Mouse (Mus musculus): ENCODE measurements around the gene Pde7b.
"Not testable (repeated sequence)": the region's sequence is repeated elsewhere in the genome, so short reads cannot be mapped to it uniquely, and the experiment has no call there.

Pde7b gene

GRCm38 (mm10) chr10:20548833-20549710, 175.8 kb downstream of the Pde7b start:
- peak; percentile 38 for DNase-seq (ENCODE audit: inconsistent ontology term)

DNA sequence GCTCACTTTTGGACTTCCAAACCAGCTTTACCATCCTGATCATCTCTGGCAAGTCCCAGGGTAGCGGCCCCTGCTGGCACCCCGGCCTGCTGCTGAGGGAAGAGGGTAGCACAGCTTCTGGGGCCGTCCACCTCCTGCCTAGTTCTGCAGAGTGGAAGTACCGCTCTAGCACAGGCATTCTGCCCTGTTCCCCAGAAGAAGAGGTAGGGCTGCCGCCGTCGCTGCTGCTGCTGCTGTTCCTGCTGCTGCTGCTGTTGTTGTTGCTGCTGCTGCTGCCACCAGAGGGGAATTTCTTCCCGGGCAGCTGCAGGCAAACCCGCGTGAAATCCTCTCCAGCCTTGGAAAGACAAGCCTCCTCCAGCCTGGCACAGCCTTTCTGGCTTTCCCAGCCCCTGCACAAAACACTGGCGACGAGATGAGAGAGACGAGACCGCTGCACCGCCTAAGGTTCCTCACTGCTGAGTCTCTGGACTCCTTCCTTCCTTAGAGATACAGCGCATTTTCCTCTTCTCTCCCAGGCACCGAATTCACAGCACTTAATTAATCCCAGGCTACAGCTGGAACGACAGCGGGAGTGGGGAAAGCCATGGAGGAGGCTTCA, 176.8 kb downstream of the Pde7b start:
- DNase-seq (ENCODE audit: inconsistent ontology term), result peak; percentile 53

DNA sequence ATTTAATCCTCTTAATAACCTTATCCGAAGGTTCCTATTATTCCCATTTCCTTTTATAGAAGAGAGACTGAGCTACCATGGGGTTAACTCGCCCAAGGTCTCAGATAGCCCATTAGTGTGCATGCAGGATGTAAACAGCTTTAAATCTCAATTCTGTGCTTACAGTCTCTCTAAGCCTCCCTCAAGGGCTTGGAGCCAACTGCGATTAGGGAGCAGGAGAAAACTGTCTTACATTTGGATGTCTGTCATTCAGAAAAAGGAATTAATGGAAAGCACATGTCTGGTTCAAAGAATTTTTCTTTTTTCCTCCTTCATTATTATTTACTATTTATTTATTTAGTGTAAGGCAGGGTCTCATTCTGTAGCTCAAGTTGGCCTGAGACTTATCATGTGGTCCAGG, 181.8 kb downstream of the Pde7b start:
- no peak for DNase-seq (ENCODE audit: inconsistent ontology term)

GRCm38 (mm10) chr10:20533811-20534210, 191.1 kb downstream of the Pde7b start:
- DNase-seq (ENCODE audit: inconsistent ontology term), result no peak

DNA sequence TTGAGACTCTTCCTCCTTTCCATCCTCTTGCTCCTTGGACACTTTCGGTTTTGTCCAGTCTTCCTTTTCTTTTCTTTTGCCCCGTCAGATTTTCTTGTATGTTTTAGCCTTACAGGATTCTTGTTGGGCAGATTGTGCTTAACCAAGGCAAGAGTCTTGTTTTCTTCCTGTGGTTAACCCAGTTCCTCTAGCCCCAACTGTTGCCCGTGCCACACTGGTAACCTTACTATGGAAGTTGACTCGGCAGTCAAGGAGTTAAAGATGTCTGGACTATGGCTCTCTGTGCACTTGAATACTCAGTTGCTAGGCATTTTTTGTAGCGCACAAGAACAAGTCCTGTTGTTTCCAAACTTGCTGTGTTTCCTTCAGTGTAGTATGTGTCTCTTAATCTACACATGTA, 193.0 kb downstream of the Pde7b start:
- DNase-seq (ENCODE audit: inconsistent ontology term), result no peak

GRCm38 (mm10) chr10:20528544-20529411, 196.1 kb downstream of the Pde7b start:
- DNase-seq (ENCODE audit: inconsistent ontology term), result no peak

GRCm38 (mm10) chr10:20527737-20528136, 197.1 kb downstream of the Pde7b start:
- DNase-seq (ENCODE audit: inconsistent ontology term), result no peak

DNA sequence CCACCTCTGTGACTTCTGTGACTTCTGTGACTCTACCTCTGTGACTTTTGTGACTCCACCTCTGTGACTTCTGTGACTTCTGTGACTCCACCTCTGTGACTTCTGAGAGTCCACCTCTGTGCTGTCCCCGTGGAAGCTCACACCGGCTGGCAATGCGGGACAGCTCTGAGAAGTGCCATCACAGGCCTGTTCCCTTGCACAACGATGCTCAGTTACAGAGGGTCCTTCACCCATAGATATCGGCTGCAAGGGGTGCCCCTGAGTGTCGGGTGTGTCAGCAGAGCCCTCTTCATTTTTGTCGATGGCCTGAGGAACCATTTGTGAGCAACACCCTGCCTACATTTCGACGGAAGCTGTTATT, 206.4 kb downstream of the Pde7b start:
- no peak for DNase-seq (ENCODE audit: inconsistent ontology term)

DNA sequence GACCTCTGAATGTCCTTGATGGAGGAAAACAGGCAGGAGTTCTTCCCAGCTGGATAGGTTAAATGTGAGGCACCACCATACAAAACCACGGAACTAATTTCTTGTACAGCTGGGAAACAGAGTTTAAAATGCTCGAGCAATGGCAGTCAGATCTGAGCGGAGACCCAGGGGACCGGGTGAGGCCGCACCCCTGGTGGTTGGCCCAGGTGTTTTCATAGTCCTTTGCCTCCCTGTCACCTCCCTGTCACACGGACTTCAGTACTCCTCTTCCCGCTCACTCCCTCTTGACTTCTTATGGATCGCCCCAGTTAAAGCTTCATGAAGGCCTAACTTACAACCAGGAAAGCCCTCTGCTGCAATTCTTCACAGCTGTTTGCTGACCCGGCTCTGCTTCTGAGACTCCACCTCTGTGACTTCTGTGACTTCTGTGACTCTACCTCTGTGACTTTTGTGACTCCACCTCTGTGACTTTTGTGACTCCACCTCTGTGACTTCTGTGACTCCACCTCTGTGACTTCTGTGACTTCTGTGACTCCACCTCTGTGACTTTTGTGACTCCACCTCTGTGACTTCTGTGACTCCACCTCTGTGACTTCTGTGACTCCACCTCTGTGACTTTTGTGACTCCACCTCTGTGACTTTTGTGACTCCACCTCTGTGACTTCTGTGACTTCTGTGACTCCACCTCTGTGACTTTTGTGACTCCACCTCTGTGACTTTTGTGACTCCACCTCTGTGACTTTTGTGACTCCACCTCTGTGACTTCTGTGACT, 206.9 kb downstream of the Pde7b start:
- DNase-seq (ENCODE audit: inconsistent ontology term), result not testable (repeated sequence)

GRCm38 (mm10) chr10:20513891-20514290, 211.0 kb downstream of the Pde7b start:
- no peak for DNase-seq (ENCODE audit: inconsistent ontology term)

DNA sequence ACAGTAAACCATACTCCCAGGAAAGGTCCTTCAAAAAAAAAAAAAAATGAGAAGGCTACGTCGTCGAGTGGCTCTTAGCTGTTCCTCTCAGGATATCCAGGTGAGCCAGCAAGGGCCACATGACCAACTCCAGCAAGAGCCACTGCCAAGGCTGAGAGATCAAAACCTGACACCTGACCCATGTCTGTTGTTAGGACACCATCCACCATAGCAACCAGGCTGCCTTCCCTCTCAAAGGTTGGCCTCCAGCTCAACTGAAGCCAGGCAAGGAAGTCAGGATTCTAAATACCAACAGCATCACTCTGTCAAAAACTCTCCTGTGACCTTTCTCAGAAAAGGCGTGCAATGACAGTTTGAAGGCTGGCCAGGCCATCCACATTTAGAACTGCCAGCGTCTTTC, 211.4 kb downstream of the Pde7b start:
- no peak for DNase-seq (ENCODE audit: inconsistent ontology term)

DNA sequence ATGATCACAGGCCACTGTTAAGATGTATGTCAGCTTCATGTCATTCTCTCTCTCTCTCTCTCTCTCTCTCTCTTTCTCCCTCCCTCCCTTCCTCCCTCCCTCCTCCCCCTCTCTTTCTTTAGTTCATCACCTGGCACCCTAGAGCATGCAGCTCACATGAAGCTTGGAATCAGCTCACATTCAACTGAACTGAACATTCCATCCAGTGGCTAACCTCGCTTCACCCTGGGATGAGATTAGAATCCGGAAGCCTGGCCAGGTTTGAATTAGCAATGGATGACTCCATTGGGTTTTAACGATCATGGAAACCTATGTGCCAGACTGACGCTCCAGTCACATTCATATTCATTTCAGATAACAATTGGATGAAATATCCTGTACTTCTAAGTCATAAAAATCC, 215.1 kb downstream of the Pde7b start:
- DNase-seq (ENCODE audit: inconsistent ontology term), result no peak

DNA sequence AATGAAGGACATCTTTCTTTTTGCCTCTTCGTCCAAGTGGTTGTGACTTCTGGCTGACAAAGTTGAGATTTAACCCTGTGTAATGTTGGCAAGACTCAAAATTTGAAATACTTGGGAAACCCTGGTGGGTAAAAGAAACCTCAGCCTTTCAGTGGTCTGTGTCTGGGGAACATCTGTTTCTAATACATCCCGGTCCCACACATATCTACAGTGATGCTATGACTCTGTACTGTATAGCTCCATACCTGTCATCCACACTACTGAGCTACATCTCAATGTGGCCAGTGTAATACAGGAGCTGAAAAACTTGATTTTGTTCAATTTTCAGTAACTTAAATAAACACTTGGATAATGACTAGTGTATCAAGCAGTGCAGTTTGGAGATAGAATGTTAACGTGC, 216.4 kb downstream of the Pde7b start:
- DNase-seq (ENCODE audit: inconsistent ontology term), result no peak

DNA sequence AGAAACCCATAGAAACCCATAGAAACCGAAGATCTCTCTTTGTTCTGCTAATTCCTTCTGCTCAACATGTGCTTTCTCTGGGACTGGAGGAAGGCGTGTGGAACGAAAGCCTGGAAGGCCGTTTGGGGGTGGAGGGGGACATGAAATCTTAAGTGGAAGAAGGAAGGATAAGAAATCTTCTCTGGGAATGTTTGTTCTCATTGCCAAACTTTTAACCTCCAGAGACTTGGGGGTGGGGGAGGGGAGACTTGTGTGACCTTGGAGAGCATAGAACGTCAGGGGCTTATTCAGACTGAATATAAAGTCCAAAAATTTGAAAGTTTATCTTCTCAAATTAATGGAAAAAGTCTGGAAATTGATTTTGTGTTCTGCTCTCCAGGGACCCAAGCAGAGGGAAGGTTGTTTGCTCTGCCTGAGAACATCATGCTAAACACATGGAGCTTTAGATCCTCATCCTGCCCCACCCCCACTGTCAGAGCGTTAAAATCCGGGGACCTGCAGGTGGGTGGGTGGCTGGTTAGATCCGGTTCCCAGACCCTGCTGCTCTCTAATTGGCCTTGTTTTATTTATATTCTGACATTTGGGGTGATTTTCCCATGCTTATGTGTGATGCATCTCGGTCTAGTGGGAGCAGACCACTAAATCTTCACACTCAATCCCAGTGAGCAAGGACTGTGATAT, 217.0 kb downstream of the Pde7b start:
- no peak for DNase-seq (ENCODE audit: inconsistent ontology term)

GRCm38 (mm10) chr10:20507069-20507468, 217.8 kb downstream of the Pde7b start:
- no peak for DNase-seq (ENCODE audit: inconsistent ontology term)

GRCm38 (mm10) chr10:20505454-20505853, 219.4 kb downstream of the Pde7b start:
- no peak for DNase-seq (ENCODE audit: inconsistent ontology term)

- DNase-seq (ENCODE audit: inconsistent ontology term), result no peak
Observed at GRCm38 (mm10) chr10:20504800-20505199, 220.1 kb downstream of the Pde7b start.

GRCm38 (mm10) chr10:20503265-20504025, 221.4 kb downstream of the Pde7b start:
- DNase-seq (ENCODE audit: inconsistent ontology term), result no peak

GRCm38 (mm10) chr10:20501221-20501620, 223.7 kb downstream of the Pde7b start:
- no peak for DNase-seq (ENCODE audit: inconsistent ontology term)

- no peak for DNase-seq (ENCODE audit: inconsistent ontology term)
Observed at GRCm38 (mm10) chr10:20495051-20495450, 229.8 kb downstream of the Pde7b start.

Data from Muller cell, postnatal 12 days (primary cell).